Mouse (Mus musculus) liver, embryonic 14.5 days (tissue): Measurements from ENCODE around the gene Dnm2.

Source experiments
- CTCF ChIP-seq: IDR thresholded peaks from 2 replicates; pipeline ENCODE4 v1.5.1; 2016; ENCODE audit warnings: antibody characterized with exemption, low read depth, control low read depth
- EP300 ChIP-seq: IDR thresholded peaks from 2 replicates; pipeline ENCODE4 v1.6.1; 2016; ENCODE audit warnings: antibody characterized with exemption, low read depth

GRCm38 (mm10) chr9:21392646-21393175 is 32.0 kb upstream of the Dnm2 start:
- no peak for TF ChIP-seq CTCF
- no peak for TF ChIP-seq EP300
